Mouse (Mus musculus) G1E-ER4 (cell line): ENCODE data around the gene Tnfrsf9. TPM values are rescaled to one million over a fixed set of nuclear protein-coding genes. Genes with fewer than 3 reads are reported as not detected.

Experiments used
- GATA1 ChIP-seq: IDR thresholded peaks from one replicate; pipeline ENCODE4 v1.8.0; 2012; ENCODE audit warnings: low read length, inconsistent platforms
- polyA plus RNA-seq: library from polyadenylated mRNA; stranded (reverse); fragments of >175 nt; gene quantifications from 2 replicates; pipeline ENCODE4 v1.2.3, GENCODE M21; 2012

Tnfrsf9 gene
- polyA plus RNA-seq, 1 experiment: not detected

GRCm38 (mm10) chr4:150915181-150915906 is 982 bp downstream of the Tnfrsf9 start:
- no peak for TF ChIP-seq GATA1

DNA sequence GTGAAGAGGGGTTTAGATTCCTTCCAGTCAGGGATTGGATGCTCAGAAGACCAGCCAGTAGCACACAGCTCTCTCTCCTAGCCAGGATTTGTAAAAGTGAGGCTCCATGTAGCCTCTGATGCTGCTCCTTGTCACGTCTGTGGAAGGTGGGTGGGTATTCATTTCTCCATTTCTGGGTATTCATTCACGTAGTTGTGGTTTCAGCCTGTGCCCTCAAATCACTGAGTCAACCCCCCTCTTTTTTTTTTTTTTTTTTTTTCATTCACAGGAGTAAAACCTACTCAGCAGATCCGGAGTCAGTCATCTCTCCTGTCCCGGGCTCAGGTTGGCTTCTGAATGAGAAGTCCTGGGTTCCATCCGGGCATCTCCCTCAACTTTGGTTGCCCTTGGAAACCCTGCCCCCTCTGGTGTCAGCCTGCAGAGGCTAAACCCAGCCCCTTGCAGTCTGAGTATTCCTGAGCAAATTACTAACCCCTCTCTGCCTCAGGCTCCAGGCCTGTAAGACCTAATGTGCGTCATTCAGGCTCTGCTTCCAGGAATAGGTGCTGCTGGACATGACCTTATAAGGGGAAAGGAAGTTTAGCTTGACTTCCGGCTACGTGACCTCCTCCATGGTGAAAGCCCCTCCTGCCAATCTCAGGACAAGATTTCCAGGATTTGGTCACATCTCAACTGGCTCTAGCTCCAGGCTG is 3.1 kb downstream of the Tnfrsf9 start:
- no peak for TF ChIP-seq GATA1

DNA sequence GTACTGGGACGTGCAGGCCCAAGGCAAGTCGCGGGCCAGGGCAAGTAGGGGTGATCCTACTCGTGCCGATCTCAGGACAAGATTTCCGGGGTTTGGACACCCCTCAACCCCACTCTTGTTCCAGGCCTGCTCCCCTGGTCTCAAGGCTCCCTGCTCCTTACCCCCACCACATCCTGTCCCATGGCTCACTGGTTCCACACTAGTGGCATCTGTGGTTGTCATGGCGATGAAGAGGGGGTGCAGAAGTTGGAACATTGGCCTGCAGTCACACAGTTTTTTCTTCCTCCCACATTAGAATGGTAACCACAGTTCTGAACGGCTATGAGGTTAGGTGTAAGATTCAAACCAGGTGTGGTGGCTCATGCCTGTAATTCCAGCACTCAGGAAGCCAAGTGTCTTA is 6.8 kb downstream of the Tnfrsf9 start:
- TF ChIP-seq GATA1: no peak

- peak; percentile 58 for TF ChIP-seq GATA1
These were observed 9.9 kb downstream of the Tnfrsf9 start for GRCm38 (mm10) chr4:150924308-150924707.

DNA sequence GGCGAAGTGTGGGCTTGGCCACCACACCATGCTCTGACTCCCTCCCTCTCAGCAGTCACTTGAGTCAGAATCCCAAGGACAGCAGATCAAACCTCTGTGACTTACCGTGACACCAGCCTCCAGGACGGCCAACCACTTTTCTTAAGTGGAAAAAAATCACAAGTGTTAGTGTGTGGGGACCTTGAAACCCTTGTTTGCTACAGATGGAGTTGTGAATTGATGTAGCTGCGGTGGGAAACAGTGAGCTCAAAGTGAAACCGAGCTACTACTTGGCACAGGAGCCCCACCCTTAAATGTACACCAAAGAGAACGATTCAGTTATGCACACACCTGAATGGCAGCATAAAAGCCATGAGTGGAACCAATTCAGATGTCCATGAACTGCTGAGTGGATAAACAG is 10.6 kb downstream of the Tnfrsf9 start:
- no peak for TF ChIP-seq GATA1

DNA sequence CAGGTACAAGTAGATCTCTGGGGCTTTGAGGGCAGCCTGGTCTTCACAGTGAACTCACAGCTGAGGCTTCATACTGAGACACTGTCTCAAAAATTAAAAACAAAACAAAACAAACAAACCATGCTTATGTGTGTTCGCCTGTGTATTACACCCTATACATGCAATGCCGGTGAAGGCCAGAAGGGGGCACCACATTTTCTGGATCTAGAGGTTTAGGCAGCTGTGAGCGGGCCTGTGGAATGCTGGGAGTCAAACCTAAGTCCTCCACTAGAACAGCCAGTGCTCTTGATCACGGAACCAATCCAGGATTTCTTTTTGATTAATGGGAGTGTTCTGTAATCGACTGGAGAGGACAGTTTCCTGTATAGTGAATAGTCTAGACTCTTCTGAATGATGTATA is 11.6 kb downstream of the Tnfrsf9 start:
- no peak for TF ChIP-seq GATA1

- no peak for TF ChIP-seq GATA1
These were observed 12.8 kb downstream of the Tnfrsf9 start for GRCm38 (mm10) chr4:150926924-150927705.

- TF ChIP-seq GATA1: no peak
These were observed 13.4 kb downstream of the Tnfrsf9 start for GRCm38 (mm10) chr4:150927789-150928188.

DNA sequence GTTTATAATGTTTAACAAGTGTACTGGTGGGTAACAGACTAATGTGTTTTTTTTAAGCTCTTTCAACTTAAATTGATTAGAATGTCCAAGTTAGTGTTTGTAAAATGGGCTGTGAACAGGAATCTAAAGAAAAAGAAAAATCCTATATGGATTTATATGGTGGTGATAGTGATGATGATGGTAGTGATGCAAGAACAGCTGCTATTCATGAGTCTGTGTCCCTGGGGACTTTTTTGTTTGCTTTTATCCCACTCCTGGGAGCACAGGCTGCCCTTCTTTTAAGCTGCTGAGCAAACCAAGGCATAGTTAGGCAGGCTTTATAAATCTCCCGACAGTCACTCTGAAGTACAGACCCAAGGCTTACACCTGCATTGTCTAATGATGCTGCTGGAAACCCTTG is 19.1 kb downstream of the Tnfrsf9 start:
- TF ChIP-seq GATA1: no peak

DNA sequence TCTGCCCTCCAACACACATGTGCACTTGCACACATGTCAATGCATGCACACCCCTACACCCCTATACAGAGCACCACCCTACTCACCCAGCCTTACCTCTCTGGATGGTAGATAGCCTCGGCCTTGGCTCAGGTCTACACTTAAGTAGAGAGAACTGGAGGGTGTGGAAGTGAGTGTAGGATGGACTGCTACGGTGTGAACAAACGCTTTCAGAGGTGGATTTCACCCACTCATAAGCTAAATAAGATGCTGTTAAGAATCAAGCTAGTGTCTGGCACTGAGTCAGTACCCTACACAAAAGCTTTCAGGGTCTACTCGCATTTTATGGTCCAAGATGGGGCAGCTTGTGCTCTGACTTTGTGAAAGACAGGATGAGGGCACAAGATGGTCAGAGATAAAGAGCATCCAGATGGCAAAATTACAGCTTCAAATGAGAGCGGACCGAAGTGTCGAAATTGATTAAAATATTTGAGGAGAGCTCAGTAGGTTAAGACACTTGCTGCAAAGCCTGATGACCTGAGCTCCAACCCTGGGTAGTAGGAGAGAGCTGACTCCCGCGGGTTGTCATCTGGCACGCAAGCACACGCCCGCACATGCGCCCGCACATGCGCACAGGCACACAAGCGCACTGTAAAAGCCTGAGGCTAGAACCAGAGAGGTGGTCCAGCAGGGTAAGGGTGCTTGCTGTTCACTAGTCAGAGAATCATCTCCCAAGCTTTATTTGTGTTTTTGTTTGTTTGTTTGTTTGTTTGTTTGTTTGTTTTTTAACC is 23.1 kb downstream of the Tnfrsf9 start:
- TF ChIP-seq GATA1: no peak

- no peak for TF ChIP-seq GATA1
These were observed 23.7 kb downstream of the Tnfrsf9 start for GRCm38 (mm10) chr4:150938063-150938452.

DNA sequence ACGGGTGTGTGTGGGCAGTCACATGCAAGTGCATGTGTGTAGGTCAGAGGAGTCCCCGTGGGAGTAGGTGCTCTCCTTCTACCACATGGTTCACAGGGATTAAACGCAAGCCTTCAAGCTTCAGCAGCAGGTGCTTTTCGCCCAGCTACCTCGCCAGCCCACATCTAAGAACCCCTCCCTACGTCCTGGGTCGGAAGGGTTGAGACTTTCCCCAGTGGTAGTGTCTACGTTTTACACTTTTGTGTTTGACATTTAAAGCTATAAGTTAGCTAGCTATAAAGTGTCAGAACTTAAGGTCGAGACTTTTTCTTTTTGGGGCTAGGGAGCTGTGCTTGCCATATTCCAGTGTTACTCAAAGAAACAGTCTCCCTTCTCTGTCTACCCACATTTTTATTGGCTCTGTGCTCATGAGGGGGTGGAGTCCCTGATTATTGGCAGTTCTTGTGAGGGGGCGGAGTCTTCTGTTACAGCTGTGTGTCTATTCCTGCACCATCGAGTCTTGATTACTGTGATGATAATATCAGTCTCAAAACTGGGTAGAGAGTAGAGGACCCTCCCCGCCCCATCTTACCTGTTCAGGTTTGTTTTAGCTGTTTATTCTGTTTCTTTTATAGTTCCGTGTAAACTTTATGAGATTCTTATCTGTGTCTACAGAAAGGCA is 25.8 kb downstream of the Tnfrsf9 start:
- TF ChIP-seq GATA1: no peak

DNA sequence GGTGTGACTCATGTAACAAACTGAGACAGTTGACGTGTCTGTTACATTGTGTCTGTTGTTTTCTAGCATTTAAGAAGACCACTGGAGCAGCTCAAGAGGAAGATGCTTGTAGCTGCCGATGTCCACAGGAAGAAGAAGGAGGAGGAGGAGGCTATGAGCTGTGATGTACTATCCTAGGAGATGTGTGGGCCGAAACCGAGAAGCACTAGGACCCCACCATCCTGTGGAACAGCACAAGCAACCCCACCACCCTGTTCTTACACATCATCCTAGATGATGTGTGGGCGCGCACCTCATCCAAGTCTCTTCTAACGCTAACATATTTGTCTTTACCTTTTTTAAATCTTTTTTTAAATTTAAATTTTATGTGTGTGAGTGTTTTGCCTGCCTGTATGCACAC is 30.3 kb downstream of the Tnfrsf9 start:
- TF ChIP-seq GATA1: no peak

DNA sequence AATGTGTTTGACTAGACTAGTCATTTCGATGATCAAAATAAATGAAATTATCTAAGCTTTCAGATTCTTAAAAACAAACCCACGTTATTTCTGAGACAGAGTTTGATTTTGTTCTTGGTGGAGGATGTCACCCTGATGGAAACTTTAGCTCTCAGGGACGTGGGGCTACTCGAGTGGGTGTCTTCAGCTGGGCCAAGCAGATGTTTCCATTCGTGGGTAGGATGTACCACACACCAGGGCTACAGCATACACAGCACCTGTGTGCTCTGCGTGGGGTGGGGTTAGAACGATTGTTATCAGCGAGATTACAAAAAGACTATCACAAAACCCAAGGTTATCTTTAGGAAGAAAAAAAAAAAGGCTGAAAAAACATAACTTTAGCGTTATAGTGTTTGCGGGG is 36.6 kb downstream of the Tnfrsf9 start:
- TF ChIP-seq GATA1: no peak
